Mouse (Mus musculus): Measurements from ENCODE around the gene Hpn.

Gene Hpn

GRCm38 (mm10) chr7:31140302-31140701 lies 25.2 kb upstream of the Hpn start:
- DNase-seq, result no peak

GRCm38 (mm10) chr7:31139765-31140164 lies 24.7 kb upstream of the Hpn start:
- peak; percentile 74 for DNase-seq

DNA sequence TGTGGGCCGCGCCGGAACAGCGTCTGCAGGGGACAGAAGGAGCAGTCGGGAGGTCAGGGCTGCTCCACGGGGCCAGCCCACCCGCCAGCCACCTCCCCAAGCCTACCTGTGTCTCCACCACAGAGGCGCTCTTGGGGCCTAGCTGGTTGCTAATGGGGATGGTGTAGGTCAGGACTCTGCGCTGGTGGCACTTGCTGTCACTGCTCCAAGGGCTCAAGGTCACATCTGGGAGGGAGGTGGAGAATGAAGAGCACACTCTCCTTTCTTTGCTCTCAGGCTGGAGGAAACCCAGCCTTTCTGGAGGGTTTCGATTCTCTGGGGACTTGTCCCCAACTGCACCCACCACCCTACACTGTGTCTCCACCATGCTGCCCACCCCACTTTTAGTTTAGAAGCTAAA lies 20.6 kb upstream of the Hpn start:
- DNase-seq, result no peak

- no peak for DNase-seq
Measured at GRCm38 (mm10) chr7:31131866-31132265, 16.8 kb upstream of the Hpn start.

- peak; percentile 66 for DNase-seq
Measured at GRCm38 (mm10) chr7:31130841-31131240, 15.8 kb upstream of the Hpn start.

- DNase-seq, result no peak
Measured at GRCm38 (mm10) chr7:31130197-31130596, 15.1 kb upstream of the Hpn start.

DNA sequence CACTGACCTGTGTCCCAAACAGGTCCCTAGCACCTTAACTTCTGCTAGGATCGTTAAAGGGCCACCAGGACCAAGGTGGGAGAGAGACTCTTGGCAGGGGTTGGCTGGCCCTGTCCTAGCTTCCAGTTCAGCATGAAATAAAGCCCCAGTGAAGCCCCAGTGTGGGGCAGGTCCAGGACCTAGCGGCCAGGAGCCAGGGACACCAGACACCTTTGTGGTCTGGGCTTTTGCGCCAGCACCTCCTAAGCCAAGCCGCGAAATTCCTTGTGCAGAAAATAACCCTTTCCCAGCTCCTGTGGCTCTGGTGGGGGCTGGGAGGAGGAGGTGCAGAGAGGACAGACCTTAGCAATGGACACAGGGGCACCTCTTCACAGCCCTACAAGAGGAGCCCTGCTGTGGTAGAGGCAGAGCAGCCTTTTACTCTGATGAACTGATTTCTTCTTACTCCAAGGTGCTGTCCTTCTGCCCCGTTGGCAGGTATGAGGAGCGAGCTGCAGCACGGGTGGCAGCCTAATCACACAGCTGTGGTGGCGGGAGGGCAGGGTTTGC lies 13.1 kb upstream of the Hpn start:
- DNase-seq, result no peak

DNA sequence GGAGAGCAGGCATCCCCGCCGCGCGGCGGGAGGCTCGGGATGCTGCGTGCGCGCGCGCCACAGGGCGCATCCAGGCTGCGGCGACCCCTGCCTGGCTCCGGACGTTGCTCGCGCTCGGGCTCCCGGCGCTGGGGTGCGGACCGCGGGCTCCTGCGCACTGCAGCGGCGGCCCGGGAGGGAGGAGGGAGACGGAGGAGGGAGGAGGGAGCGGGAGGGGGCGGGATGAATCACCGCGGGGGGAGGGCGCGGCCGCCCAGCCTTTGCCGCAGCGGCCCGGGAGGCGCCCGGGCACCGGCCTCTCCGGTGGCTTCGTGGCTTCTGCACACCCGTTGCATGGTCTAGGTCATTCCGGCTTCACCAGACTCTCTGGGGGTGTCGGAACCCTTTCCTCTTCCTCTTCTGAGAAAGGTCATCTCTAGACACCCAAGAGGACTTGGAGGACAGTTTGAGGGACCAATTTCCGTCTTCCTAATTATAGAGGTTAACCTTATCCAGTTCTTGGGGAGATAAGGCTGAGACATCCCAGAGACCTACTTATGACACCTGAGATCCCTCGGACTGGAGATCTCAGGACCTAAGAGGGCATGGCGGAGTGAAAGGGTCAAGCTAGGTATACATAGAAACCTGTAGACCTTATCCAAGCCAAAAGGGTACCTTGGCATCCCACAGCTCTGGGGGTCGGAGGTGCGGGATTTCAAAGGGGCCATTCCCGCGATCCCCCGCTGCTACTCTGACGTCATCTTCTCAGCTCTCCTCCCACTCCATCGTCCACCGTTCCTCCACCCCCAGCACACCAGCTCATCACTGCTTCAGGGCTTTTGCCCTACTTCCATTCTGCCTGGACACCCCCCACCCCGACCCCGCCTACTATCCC lies 12.0 kb upstream of the Hpn start, which contains the start of gene Scn1b:
Gene Scn1b (minus strand): TSS at position 153 of the 874 bp plus-strand sequence.
- DNase-seq, result no peak

GRCm38 (mm10) chr7:31126211-31126751 lies 11.2 kb upstream of the Hpn start:
- no peak for DNase-seq

- no peak for DNase-seq
Measured at GRCm38 (mm10) chr7:31125116-31125515, 10.0 kb upstream of the Hpn start.

DNA sequence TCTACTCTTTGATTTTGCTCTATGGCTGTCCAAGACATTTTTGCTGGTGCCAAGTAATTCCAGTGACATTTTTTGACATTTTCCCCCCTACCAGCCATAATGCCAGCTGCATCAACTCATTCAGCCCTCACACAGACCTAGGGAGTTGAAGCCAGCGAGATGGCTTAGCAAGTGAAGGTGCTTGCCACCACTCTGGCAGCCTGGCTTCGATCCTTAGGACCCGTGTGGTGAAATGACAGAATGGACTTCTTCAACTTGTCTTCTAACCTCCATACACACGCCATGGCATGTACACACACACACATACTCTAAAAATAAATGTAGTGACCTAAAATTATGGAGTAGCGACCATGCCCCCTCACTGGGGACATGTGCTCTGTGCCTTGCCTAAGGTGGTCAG lies 9.3 kb upstream of the Hpn start:
- DNase-seq, result no peak

DNA sequence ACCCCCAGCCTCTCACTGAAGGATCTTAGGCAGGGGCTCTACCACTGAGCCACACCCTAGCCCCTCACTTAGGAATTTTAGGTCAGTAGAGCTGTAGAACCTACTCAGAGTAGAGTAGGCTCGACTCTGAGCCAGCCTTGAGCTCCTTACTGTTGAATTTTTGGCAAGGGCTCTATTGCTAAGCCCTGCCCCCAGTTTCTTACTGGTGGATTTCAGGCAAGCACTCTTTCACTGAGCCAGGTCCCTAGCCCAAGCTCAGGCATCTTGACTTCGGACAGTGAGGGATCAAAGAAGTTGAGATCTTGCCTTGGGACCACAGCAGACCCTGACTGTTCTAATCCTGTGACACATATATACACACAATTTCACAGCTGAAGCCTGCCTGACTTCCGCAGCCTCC lies 8.6 kb upstream of the Hpn start:
- no peak for DNase-seq

GRCm38 (mm10) chr7:31122641-31123631 lies 7.8 kb upstream of the Hpn start:
- DNase-seq, result no peak

GRCm38 (mm10) chr7:31119556-31119955 lies 4.5 kb upstream of the Hpn start:
- DNase-seq, result no peak

- no peak for DNase-seq
Measured at GRCm38 (mm10) chr7:31118486-31118885, 3.4 kb upstream of the Hpn start.

- DNase-seq, result no peak
Measured at GRCm38 (mm10) chr7:31117465-31117864, 2.4 kb upstream of the Hpn start.

DNA sequence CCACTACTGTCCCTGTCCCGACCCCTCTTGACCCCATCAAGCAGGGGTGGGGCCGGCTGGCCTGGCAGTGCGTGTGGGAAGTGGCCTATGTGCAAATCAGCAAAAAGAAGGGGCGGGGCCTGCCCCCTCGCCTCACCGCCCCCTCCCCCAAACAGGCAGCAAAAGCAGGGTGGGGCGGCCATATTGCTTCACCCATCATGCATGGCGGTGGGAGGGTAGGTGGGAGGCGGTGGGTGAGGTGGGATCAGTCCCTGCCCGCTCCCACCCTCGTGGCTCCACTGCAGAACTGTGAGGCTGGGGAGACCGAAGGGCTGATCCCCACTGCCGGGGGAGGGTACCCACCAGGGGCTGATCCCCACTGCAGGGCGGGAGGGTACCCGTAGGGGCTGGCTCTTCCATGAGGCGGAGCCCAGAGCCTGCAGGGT lies 1.6 kb upstream of the Hpn start:
- DNase-seq, result no peak

DNA sequence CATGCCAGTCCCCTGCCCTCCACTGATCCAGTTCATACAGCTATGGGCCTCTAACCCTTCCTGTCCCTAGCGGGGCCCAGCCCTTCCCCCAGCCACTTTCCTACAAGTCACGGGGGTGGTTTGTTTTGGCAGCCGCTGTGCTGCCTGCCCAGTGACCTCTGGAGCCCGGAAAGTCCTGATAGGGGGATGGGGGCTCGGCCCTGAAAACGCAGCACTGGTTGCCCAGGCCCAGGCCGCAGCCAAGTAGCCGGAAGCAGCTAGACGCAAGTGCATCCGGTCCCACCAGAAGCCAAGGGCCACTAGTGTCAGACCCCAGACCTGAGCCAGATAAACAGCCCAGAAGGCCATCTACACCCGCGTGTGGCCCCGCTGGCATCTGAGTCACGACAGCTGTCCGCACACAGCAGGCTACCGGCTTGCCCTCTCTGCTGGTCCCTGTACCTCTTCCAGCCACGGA lies 525 bp upstream of the Hpn start:
- peak; percentile 95 for DNase-seq

- DNase-seq, result peak; percentile 87
Measured at GRCm38 (mm10) chr7:31114646-31115045, 444 bp downstream of the Hpn start.

DNA sequence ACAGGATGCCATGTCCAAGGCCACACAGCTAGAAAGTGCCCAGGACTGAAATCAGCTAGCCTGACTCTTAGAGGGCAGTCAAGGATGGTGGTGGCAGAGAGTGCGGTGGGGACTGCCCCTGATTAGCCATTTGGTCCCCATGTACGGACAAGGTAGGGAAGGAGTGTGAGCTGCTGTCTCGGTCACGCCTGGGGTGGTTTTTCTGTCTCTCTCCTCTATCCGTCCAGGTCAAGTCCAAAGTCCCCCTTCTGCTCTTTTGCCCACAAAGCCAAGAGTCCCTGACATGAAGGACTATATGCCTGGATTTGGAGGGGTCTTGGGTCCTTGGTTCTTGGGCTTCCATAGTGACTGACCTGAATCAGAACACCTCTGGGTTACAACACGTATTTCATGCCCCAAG lies 1.3 kb downstream of the Hpn start:
- DNase-seq, result peak; percentile 88

DNA sequence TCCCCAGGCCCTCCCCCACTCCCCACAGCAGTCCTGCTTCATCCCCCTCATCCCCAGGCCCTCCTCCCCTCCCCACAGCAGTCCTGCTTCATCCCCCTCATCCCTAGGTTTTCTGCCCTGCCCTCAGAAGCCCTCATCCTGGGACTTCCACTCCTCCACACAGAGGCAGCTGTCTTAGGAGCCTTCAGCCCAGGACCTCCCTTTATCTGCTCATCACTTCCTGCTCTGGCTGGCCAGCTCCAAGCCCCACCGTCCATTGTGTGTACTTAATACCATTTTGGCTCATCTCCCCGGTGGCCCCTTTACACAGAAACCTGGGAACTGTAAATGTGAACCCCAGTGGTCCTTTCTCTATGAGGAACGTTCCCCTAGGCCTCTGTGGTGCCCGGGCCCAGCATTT lies 3.1 kb downstream of the Hpn start:
- no peak for DNase-seq

GRCm38 (mm10) chr7:31110861-31111385 lies 4.2 kb downstream of the Hpn start:
- DNase-seq, result no peak

DNA sequence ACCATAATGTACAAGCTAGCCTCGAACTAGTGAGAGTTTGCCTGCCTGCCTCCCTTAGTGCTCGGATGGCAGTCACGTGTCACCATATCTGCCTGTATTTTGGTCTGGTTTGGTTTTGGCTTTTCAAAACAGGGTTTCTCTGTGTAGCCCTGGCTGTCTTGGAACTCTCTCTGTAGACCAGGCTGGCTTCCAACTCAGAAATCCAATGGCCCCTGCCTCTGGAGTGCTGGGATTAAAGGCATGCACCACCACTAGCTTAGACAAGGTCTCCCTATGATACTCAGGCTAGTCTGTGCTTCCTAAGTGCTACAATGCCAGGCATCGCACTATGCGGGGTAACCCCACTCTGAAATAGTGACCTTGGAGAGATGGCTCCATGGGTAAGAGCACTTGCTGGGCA lies 5.3 kb downstream of the Hpn start:
- no peak for DNase-seq

Measured in kidney, adult 9 months (tissue).